Mouse (Mus musculus): Measurements from ENCODE around the gene Emc7. TPM values are rescaled to one million over a fixed set of nuclear protein-coding genes. Genes with fewer than 3 reads are reported as not detected.
"Not testable (repeated sequence)": the region's sequence is repeated elsewhere in the genome, so short reads cannot be mapped to it uniquely, and the experiment has no call there.

Emc7 gene
- polyA plus RNA-seq (2015; fragmentation: Nextera tagmentation; extraction: Ambion mirVana): 20.0 and 20.6 TPM in 2 replicates

GRCm38 (mm10) chr2:112454862-112455564 is at the start of gene Emc7:
Emc7 (plus strand) TSS chr2:112454997.
- TF ChIP-seq CTCF (IDR thresholded peaks at IDR 0.05; ENCODE audit: low read depth): no peak
- peaks cover 10% of the 10 kb centered on the region; the same call in 1 of the 2 replicates for H3K4me1 ChIP-seq (replicated peaks; ENCODE audit: control insufficient read depth, insufficient read depth, low read length)
- peak within 1 kb of the TSS; percentile 86 for H3K9ac ChIP-seq (ENCODE audit: low read depth, low read length)
- under 1% methylated on average over 49 of the region's 49 CpGs for WGBS
- H3K4me3 ChIP-seq (ENCODE audit: low read depth, low read length): peak within 1 kb of the TSS; percentile 97
- H3K4me2 ChIP-seq (replicated peaks; ENCODE audit: low read depth): peak within 1 kb of the TSS; percentile 74
- H3K9me3 ChIP-seq (ENCODE audit: control insufficient read depth): no peaks in the 10 kb centered on the region
- ATAC-seq: peak; percentile 99
- no peaks in the 10 kb centered on the region for H3K27me3 ChIP-seq (replicated peaks; ENCODE audit: control insufficient read depth, insufficient read depth, low read length)
- H3K36me3 ChIP-seq (ENCODE audit: control insufficient read depth, insufficient read depth): 0 out of 2 replicates have a peak, but pooled peaks cover 3% of the 10 kb centered on the region
- peak within 1 kb of the TSS; percentile 74 for H3K27ac ChIP-seq (ENCODE audit: low read depth, low read length)

- H3K4me3 ChIP-seq (ENCODE audit: low read depth, low read length): no peak overlapping the region
- H3K27me3 ChIP-seq (replicated peaks; ENCODE audit: control insufficient read depth, insufficient read depth, low read length): no peaks in the 10 kb centered on the region
- no peak overlapping the region for H3K27ac ChIP-seq (ENCODE audit: low read depth, low read length)
- no peaks in the 10 kb centered on the region for H3K9me3 ChIP-seq (ENCODE audit: control insufficient read depth)
- H3K36me3 ChIP-seq (ENCODE audit: control insufficient read depth, insufficient read depth): peaks cover 22% of the 10 kb centered on the region
- no peaks in the 10 kb centered on the region for H3K4me1 ChIP-seq (replicated peaks; ENCODE audit: control insufficient read depth, insufficient read depth, low read length)
- H3K9ac ChIP-seq (ENCODE audit: low read depth, low read length): no peak overlapping the region
- 83% methylated on average over 3 of the region's 3 CpGs for WGBS
- ATAC-seq: no peak
- H3K4me2 ChIP-seq (replicated peaks; ENCODE audit: low read depth): no peak overlapping the region
- no peak for TF ChIP-seq CTCF (IDR thresholded peaks at IDR 0.05; ENCODE audit: low read depth)
Observed at GRCm38 (mm10) chr2:112407030-112407429, 47.8 kb upstream of the Emc7 start.

- Histone ChIP-seq H3K36me3 (ENCODE audit: control insufficient read depth, insufficient read depth) (no peaks in the 10 kb centered on the region), H3K27ac (ENCODE audit: low read depth, low read length) (no peak overlapping the region), H3K4me1 (replicated peaks; ENCODE audit: control insufficient read depth, insufficient read depth, low read length) (no peaks in the 10 kb centered on the region), H3K9me3 (ENCODE audit: control insufficient read depth) (no peaks in the 10 kb centered on the region), H3K4me2 (replicated peaks; ENCODE audit: low read depth) (no peak overlapping the region), H3K27me3 (replicated peaks; ENCODE audit: control insufficient read depth, insufficient read depth, low read length) (no peaks in the 10 kb centered on the region), H3K9ac (ENCODE audit: low read depth, low read length) (no peak overlapping the region), H3K4me3 (ENCODE audit: low read depth, low read length) (no peak overlapping the region)
- 56% methylated on average over 3 of the region's 3 CpGs for WGBS
- ATAC-seq: no peak
- TF ChIP-seq CTCF (IDR thresholded peaks at IDR 0.05; ENCODE audit: low read depth): no peak
Observed at GRCm38 (mm10) chr2:112425308-112425707, 29.5 kb upstream of the Emc7 start.

- H3K4me2 ChIP-seq (replicated peaks; ENCODE audit: low read depth); ATAC-seq; H3K9ac ChIP-seq (ENCODE audit: low read depth, low read length); H3K4me1 ChIP-seq (replicated peaks; ENCODE audit: control insufficient read depth, insufficient read depth, low read length); H3K4me3 ChIP-seq (ENCODE audit: low read depth, low read length); H3K27me3 ChIP-seq (replicated peaks; ENCODE audit: control insufficient read depth, insufficient read depth, low read length); H3K36me3 ChIP-seq (ENCODE audit: control insufficient read depth, insufficient read depth); H3K9me3 ChIP-seq (ENCODE audit: control insufficient read depth); H3K27ac ChIP-seq (ENCODE audit: low read depth, low read length): not testable (repeated sequence)
- 88% methylated on average over 3 of the region's 3 CpGs for WGBS
Observed at GRCm38 (mm10) chr2:112428534-112428933, 26.3 kb upstream of the Emc7 start.

GRCm38 (mm10) chr2:112429665-112430064 is 25.1 kb upstream of the Emc7 start:
- H3K27me3 ChIP-seq (replicated peaks; ENCODE audit: control insufficient read depth, insufficient read depth, low read length): no peaks in the 10 kb centered on the region
- no peak overlapping the region for H3K9ac ChIP-seq (ENCODE audit: low read depth, low read length)
- no peak overlapping the region for H3K4me3 ChIP-seq (ENCODE audit: low read depth, low read length)
- 86% methylated on average over 4 of the region's 4 CpGs for WGBS
- H3K4me1 ChIP-seq (replicated peaks; ENCODE audit: control insufficient read depth, insufficient read depth, low read length): no peaks in the 10 kb centered on the region
- no peak for ATAC-seq
- no peaks in the 10 kb centered on the region for H3K9me3 ChIP-seq (ENCODE audit: control insufficient read depth)
- H3K27ac ChIP-seq (ENCODE audit: low read depth, low read length): no peak overlapping the region
- H3K4me2 ChIP-seq (replicated peaks; ENCODE audit: low read depth): no peak overlapping the region
- H3K36me3 ChIP-seq (ENCODE audit: control insufficient read depth, insufficient read depth): no peaks in the 10 kb centered on the region
- no peak for TF ChIP-seq CTCF (IDR thresholded peaks at IDR 0.05; ENCODE audit: low read depth)

- Histone ChIP-seq H3K27ac (ENCODE audit: low read depth, low read length) (no peak overlapping the region), H3K9ac (ENCODE audit: low read depth, low read length) (no peak overlapping the region), H3K9me3 (ENCODE audit: control insufficient read depth) (no peaks in the 10 kb centered on the region), H3K4me3 (ENCODE audit: low read depth, low read length) (no peak overlapping the region), H3K4me1 (replicated peaks; ENCODE audit: control insufficient read depth, insufficient read depth, low read length) (no peaks in the 10 kb centered on the region), H3K27me3 (replicated peaks; ENCODE audit: control insufficient read depth, insufficient read depth, low read length) (no peaks in the 10 kb centered on the region), H3K4me2 (replicated peaks; ENCODE audit: low read depth) (no peak overlapping the region), H3K36me3 (ENCODE audit: control insufficient read depth, insufficient read depth) (no peaks in the 10 kb centered on the region)
- ATAC-seq: no peak
- no peak for TF ChIP-seq CTCF (IDR thresholded peaks at IDR 0.05; ENCODE audit: low read depth)
- WGBS: 46% methylated on average over 5 of the region's 5 CpGs
Observed at GRCm38 (mm10) chr2:112430403-112430802, 24.4 kb upstream of the Emc7 start.
